Mouse (Mus musculus) embryo, embryonic 10.5 days (tissue): Measurements from ENCODE around the gene Tbce.
A peak's percentile ranks its signal among the peaks of the same experiment; 100 is the strongest.

Source experiments
- DNase-seq: peaks from one replicate; pipeline ENCODE4 v3.0.0-alpha.2; 2015; ENCODE audit warnings: low spot score

The Tbce gene

DNA sequence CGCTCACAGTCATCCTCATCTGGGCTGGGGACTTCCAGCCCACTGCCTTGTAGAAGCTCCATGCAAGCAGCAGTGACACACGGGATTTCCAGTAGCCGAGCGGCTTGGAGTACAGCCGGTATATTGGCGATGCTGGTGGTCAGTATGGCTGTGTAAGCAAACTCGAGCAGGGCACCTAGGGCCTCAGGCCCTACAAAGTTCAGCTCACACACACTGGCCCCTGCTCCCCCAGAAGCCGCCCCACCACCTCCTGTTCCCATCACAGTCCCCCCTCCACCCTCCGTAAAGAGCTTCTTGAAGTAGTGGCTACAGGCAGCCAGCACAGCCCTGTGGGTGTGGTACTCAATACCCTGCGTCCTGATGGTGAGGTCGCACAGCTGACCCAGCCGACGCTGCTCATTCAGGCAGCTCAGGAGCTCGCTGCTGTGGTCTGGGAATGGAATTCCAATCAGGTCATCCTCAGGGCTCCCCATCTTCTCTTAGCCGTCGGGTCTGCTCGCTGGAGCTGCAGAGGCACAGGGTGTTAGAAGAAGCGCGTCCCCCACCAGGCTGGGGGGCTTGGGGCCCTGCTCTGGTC, 74.0 kb downstream of the Tbce start:
- DNase-seq = no peak

DNA sequence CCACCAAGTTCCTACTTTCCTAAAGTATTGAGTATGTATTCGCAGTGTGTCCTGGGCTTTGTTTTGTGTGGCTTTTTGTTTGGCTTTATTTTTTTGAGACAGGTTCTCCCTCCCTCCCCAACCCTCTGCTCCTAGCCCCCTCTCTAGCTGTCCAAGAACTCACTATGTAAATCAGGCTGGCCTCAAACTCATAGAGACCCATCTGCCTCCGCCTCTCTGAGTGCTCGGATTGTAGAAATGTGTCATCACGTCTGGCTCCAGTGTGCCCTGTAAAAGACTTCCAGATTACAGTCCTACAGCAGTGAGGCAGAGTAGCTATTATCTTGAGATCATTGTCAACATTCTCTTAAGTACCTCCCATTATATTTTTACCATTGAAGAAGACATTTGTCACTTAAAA, 78.4 kb downstream of the Tbce start:
- DNase-seq = no peak

DNA sequence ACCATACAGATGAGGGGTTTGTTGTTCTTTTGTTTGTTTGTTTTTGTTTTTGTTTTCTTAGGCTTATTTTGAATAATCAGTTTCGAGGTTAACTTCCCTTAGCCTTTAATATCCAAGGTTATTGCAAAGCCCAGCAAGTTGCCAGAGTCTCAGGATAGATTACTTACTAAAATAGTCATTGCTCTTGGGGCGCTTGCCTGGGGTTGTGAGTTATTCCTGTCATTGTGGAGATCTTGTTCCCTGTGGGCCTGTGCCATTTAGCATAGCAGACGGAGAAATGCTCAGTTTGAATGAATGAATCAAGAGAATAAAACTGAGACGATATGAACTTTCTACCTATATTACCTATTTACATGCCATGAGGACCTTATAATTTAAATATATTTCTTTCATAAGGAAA, 79.2 kb downstream of the Tbce start:
- no peak for DNase-seq

DNA sequence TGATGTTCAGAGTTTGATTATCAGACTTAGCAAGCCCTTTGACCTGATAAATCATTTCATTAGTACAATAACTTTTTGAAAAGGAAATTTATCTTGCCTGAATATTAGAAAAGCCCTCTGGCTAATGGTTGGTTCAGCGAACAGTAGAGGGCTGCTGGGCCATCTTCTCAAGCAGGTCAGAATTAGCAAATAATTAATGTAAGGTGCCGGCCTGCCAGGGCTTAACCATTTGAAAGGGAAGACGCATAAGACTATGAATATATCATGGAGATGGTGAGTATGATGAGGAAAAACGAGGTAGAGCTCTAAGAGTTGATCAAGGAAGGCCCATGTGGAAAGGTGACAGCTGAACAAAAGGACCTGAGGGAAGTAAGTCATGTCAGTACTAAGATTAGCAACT, 82.8 kb downstream of the Tbce start:
- no peak for DNase-seq

DNA sequence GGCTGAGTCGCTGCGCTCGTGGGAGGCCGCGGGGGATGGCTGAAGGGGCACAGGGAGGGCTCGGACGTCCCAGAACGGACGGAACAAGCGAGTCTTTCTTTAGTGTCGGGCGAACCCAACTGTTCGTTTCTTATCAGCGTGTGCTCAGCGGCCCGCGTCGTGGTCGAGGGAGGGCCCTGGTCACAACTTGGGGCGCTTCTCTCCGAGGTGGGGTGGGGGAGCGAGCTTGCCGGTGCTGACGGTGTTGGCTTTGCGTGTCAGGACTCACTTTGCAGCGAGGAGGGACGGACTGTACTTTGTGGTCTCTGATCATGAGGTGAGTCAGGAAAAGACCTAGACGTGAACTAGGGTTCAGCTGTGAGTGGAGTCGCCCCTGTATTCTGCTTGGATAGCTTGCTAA, 84.5 kb downstream of the Tbce start:
- DNase-seq = peak; percentile 55

DNA sequence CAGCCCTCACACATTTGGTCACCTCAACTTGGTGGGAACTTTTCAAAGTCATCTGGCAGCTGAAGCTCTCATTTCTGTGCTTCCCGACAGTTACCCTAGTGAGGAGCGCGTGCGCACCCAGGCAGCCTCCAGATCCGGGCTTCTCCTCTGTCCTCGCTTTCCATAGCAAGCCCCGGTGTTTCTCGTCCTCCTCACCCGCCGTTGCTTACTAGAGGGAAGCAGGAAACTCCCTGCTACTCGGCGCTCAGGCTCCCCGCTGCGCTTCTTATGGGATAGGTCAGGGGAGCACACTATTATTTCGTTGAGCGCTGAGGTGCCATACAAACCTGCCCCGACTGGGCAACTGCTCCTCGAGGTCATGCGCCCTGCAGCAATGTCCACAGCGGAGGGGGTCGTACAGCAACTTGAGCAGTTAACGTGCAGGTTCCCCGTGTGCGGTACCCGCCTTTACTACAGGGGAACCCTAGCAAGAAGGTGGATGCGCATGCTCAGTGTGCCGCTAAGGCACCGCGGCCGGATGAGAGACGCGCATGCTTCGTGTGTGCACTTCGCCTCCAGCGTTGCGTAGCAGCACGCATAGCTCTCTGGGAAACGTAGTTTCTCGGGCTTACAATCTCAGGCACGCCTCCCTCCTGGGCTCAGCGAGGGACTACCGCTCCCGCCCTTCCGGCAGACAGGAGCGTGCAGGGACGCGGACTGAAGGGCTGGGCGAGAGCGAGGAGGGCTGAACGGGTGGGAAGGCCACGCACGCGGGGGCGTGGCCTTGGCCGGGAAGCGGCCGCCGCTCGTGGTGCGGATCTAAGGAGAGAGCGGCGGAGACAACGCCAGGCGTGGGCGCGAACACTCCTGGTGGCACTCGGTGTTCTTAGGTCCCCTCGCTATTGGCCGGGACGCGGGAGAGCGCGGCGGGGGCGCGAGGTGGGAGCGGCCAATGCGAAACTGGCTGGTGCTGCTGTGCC, 85.3 kb downstream of the Tbce start, which contains the start of gene B3galnt2:
TSS of gene B3galnt2 (plus strand) at position 596 of the 959 bp plus-strand sequence.
- DNase-seq = peak; percentile 100
